Mouse (Mus musculus) small intestine, adult 2 months (tissue): ENCODE data around the gene Kdm6b.

Source experiments
- CTCF ChIP-seq: fragments of 200-500 bp; IDR thresholded peaks from 2 replicates; pipeline ENCODE4 v1.5.1; 2012; ENCODE audit warnings: low read depth, mild to moderate bottlenecking, control low read depth, inconsistent platforms, low read length, moderate library complexity, mixed read lengths; ENCODE audit not compliant: insufficient replicate concordance, insufficient read length; ENCODE audit errors: extremely low read depth
- POLR2A ChIP-seq: fragments of 200-500 bp; IDR thresholded peaks from 2 replicates; pipeline ENCODE4 v1.6.1; 2012; ENCODE audit warnings: low read depth, mild to moderate bottlenecking, control low read depth, inconsistent platforms, low read length, moderate library complexity

DNA sequence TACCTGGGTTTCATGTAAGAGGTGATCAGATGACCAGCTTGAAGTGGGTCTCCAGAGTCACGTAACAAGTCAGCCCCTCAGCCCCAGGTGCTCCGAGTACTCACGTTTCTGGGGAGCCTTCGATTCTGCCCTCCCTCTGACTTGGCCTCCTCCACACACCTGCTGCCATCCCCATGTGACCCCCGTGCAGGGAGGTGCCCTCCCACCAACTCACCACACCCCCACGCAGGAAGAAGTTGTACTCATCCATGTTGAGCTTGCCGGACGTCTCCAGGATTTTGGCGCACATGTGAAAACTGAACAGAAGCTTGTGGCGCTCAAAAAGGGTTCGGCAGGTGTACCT, 19.1 kb upstream of the Kdm6b start:
- TF ChIP-seq POLR2A (no peak), CTCF (no peak)
